Mouse (Mus musculus): ENCODE measurements around the gene Fbxo41. TPM values are rescaled to one million over a fixed set of nuclear protein-coding genes. Genes with fewer than 3 reads are reported as not detected.
"Not testable (repeated sequence)": the region's sequence is repeated elsewhere in the genome, so short reads cannot be mapped to it uniquely, and the experiment has no call there.

Fbxo41 gene
- polyA plus RNA-seq, 1 experiment from 2014 or later: 0.29 TPM

DNA sequence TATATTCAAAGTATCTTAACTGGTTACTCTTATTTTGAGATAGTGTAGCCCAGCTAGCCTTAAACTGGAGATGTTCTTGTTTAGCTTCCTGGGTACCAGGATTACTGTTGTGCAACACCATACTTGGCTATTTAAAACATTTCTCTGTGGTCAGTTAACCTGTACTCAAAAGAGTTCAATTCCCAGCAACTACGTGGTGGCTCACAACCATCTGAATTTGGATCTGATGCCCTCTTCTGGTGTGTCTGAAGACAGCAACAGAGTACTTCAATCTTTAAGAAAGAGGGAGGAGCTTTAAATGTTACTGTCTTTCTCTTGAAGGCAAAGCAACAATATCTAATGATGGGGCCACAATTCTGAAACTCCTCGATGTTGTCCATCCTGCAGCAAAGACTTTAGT, 43.2 kb downstream of the Fbxo41 start:
- Histone ChIP-seq H3K9ac (no peak overlapping the region), H3K4me2 (no peak overlapping the region), H3K36me3 (peaks cover 59% of the 10 kb centered on the region), H3K4me1 (peaks cover 14% of the 10 kb centered on the region; the same call in 1 of the 2 replicates), H3K4me3 (no peak overlapping the region), H3K27ac (no peak overlapping the region), H3K27me3 (no peaks in the 10 kb centered on the region), H3K9me3 (no peaks in the 10 kb centered on the region)
- no peak for ATAC-seq (ENCODE audit: insufficient number of reproducible peaks, low FRiP score, low TSS enrichment, low read depth)
- 84% methylated on average over 2 of the region's 2 CpGs for WGBS

- peak overlapping the region; percentile 78 for H3K9ac ChIP-seq
- H3K27ac ChIP-seq: no peak overlapping the region
- WGBS: 10% methylated on average over 7 of the region's 7 CpGs
- H3K4me1 ChIP-seq: peaks cover 39% of the 10 kb centered on the region
- no peaks in the 10 kb centered on the region for H3K9me3 ChIP-seq
- peak overlapping the region; percentile 96 for H3K4me2 ChIP-seq
- no peaks in the 10 kb centered on the region for H3K27me3 ChIP-seq
- no peak for ATAC-seq (ENCODE audit: insufficient number of reproducible peaks, low FRiP score, low TSS enrichment, low read depth)
- peak overlapping the region; percentile 81 for H3K4me3 ChIP-seq
- no peaks in the 10 kb centered on the region for H3K36me3 ChIP-seq
Observed at GRCm38 (mm10) chr6:85452816-85453215, 50.0 kb downstream of the Fbxo41 start.

GRCm38 (mm10) chr6:85452411-85452665, 50.5 kb downstream of the Fbxo41 start:
- Histone ChIP-seq H3K9ac (peak overlapping the region; percentile 78), H3K27ac (peak overlapping the region; percentile 93), H3K36me3 (peaks cover 3% of the 10 kb centered on the region), H3K27me3 (no peaks in the 10 kb centered on the region), H3K4me2 (peak overlapping the region; percentile 96), H3K4me1 (peaks cover 39% of the 10 kb centered on the region), H3K9me3 (no peaks in the 10 kb centered on the region), H3K4me3 (peak overlapping the region; percentile 81)
- WGBS: 0% methylated on average over 15 of the region's 15 CpGs
- no peak for ATAC-seq (ENCODE audit: insufficient number of reproducible peaks, low FRiP score, low TSS enrichment, low read depth)

- Histone ChIP-seq H3K27ac (peak within 1 kb of the TSS; percentile 93), H3K4me1 (peaks cover 39% of the 10 kb centered on the region), H3K36me3 (peaks cover 8% of the 10 kb centered on the region), H3K27me3 (no peaks in the 10 kb centered on the region), H3K9me3 (no peaks in the 10 kb centered on the region), H3K4me2 (peak within 1 kb of the TSS; percentile 96), H3K9ac (peak within 1 kb of the TSS; percentile 78), H3K4me3 (peak within 1 kb of the TSS; percentile 81)
- peak; percentile 89 for ATAC-seq (ENCODE audit: insufficient number of reproducible peaks, low FRiP score, low TSS enrichment, low read depth)
- under 1% methylated on average over 54 of the region's 54 CpGs for WGBS
Observed at GRCm38 (mm10) chr6:85451664-85452410, 51.0 kb downstream of the Fbxo41 start, which contains the start of gene Pradc1. TSS of gene Pradc1 (minus strand) at chr6:85451970.

DNA sequence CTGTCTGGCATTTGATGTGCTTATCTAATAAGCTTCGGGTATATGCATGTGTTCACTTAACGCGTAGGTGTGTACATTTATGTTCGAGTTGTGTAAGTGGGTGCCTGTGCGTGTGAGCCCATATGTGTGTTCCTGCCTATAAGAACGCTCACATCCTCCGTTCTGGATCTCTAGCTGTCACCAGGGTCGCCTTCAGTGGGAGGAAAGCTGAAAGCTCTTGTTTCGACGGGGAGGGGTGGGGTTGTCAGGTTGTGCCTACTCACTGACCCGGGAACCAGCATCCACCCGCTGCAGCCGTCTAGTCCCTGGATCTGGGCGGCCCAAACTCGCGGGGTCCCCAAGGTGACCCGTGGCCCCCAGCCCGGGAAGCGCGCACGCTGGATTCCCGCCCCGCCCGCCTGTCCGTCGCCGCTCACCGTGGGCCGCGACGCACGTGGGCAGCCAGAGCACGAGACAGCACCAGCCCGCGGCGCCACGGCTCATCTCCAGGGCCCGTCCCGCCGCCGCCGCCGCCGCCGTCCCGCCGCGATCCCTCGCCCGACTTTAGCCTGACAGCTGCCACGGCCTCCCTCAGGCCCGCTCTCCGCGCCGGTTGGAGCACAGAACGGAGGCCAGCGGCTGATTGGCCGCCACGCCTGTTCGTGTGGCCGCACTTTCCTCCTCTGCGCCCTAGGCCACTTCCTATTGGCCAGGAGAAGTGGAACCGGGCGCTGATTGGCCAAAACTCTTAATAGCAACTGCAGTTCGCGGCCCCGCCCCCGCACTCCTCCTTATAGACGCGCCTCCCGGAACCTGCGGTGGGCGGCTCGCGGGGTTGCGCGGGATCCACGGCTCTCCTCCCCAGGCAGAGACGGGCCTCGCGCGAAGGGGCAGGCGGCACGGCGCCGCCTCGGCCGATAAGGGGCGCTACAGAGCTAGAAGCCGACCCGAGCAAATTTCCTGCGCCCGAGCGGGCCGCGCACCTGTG, 51.8 kb downstream of the Fbxo41 start, which contains the start of gene Cct7:
Gene Cct7, plus strand, starts transcription at position 818 of the 967 bp plus-strand sequence.
- Histone ChIP-seq H3K9ac (peak within 1 kb of the TSS; percentile 78), H3K27ac (peak within 1 kb of the TSS; percentile 93), H3K36me3 (peaks cover 16% of the 10 kb centered on the region), H3K27me3 (no peaks in the 10 kb centered on the region), H3K4me3 (peak within 1 kb of the TSS; percentile 81), H3K4me1 (peaks cover 32% of the 10 kb centered on the region), H3K4me2 (peak within 1 kb of the TSS; percentile 96), H3K9me3 (no peaks in the 10 kb centered on the region)
- peak; percentile 94 for ATAC-seq (ENCODE audit: insufficient number of reproducible peaks, low FRiP score, low TSS enrichment, low read depth)
- 2% methylated on average over 77 of the region's 96 CpGs for WGBS

DNA sequence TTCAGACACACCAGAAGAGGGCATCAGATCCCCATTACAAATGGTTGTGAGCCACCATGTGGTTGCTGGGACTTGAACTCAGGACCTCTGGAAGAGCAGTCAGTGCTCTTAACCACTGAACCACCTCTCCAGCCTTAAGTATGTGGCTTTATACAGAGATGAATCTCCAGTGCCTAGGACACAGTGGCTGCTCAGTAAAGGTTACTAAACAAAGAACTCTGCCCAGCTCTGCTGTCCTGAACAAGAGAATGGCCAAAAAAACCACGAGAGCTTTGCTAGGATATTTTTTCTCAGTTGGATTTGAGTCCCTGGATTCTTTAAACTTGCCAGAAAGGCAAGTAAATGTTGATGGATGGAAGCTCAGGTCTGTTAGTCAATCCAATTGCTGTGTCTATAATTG, 52.7 kb downstream of the Fbxo41 start:
- not testable (repeated sequence) for H3K9ac ChIP-seq; H3K27ac ChIP-seq; H3K9me3 ChIP-seq; ATAC-seq (ENCODE audit: insufficient number of reproducible peaks, low FRiP score, low TSS enrichment, low read depth); H3K27me3 ChIP-seq
- Histone ChIP-seq H3K4me2 (peak overlapping the region; percentile 96; the same call in 1 of the 2 replicates), H3K4me1 (peaks cover 29% of the 10 kb centered on the region), H3K36me3 (peaks cover 25% of the 10 kb centered on the region), H3K4me3 (peak overlapping the region; percentile 81; the same call in 1 of the 2 replicates)
- 71% methylated on average over 1 of the region's 1 CpGs for WGBS

GRCm38 (mm10) chr6:85447351-85447750, 55.4 kb downstream of the Fbxo41 start:
- H3K27ac ChIP-seq: no peak overlapping the region
- peaks cover 8% of the 10 kb centered on the region; the same call in 1 of the 2 replicates for H3K4me1 ChIP-seq
- no peaks in the 10 kb centered on the region for H3K27me3 ChIP-seq
- 77% methylated on average over 6 of the region's 6 CpGs for WGBS
- H3K9me3 ChIP-seq: no peaks in the 10 kb centered on the region
- H3K4me2 ChIP-seq: no peak overlapping the region
- no peak overlapping the region for H3K4me3 ChIP-seq
- no peak for ATAC-seq (ENCODE audit: insufficient number of reproducible peaks, low FRiP score, low TSS enrichment, low read depth)
- H3K36me3 ChIP-seq: peaks cover 48% of the 10 kb centered on the region
- no peak overlapping the region for H3K9ac ChIP-seq

- peaks cover 67% of the 10 kb centered on the region for H3K36me3 ChIP-seq
- H3K4me1 ChIP-seq: 0 out of 2 replicates have a peak, but pooled peaks cover 1% of the 10 kb centered on the region
- no peak overlapping the region for H3K4me3 ChIP-seq
- 78% methylated on average over 5 of the region's 5 CpGs for WGBS
- no peak overlapping the region for H3K4me2 ChIP-seq
- no peak overlapping the region for H3K9ac ChIP-seq
- no peaks in the 10 kb centered on the region for H3K27me3 ChIP-seq
- H3K9me3 ChIP-seq: no peaks in the 10 kb centered on the region
- H3K27ac ChIP-seq: no peak overlapping the region
- no peak for ATAC-seq (ENCODE audit: insufficient number of reproducible peaks, low FRiP score, low TSS enrichment, low read depth)
Observed at GRCm38 (mm10) chr6:85445286-85445685, 57.5 kb downstream of the Fbxo41 start.

- H3K9me3 ChIP-seq: no peaks in the 10 kb centered on the region
- no peak for ATAC-seq (ENCODE audit: insufficient number of reproducible peaks, low FRiP score, low TSS enrichment, low read depth)
- H3K4me2 ChIP-seq: no peak overlapping the region
- H3K4me1 ChIP-seq: no peaks in the 10 kb centered on the region
- H3K36me3 ChIP-seq: peaks cover 75% of the 10 kb centered on the region
- H3K27me3 ChIP-seq: no peaks in the 10 kb centered on the region
- H3K9ac ChIP-seq: no peak overlapping the region
- 85% methylated on average over 8 of the region's 8 CpGs for WGBS
- H3K27ac ChIP-seq: no peak overlapping the region
- no peak overlapping the region for H3K4me3 ChIP-seq
Observed at GRCm38 (mm10) chr6:85444266-85444965, 58.4 kb downstream of the Fbxo41 start.

- Histone ChIP-seq H3K4me1 (no peaks in the 10 kb centered on the region), H3K36me3 (peaks cover 82% of the 10 kb centered on the region), H3K27ac (no peak overlapping the region), H3K9ac (no peak overlapping the region), H3K4me2 (no peak overlapping the region), H3K27me3 (no peaks in the 10 kb centered on the region), H3K4me3 (no peak overlapping the region), H3K9me3 (no peaks in the 10 kb centered on the region)
- WGBS: 85% methylated on average over 3 of the region's 3 CpGs
- no peak for ATAC-seq (ENCODE audit: insufficient number of reproducible peaks, low FRiP score, low TSS enrichment, low read depth)
Observed at GRCm38 (mm10) chr6:85443488-85444233, 59.1 kb downstream of the Fbxo41 start.

DNA sequence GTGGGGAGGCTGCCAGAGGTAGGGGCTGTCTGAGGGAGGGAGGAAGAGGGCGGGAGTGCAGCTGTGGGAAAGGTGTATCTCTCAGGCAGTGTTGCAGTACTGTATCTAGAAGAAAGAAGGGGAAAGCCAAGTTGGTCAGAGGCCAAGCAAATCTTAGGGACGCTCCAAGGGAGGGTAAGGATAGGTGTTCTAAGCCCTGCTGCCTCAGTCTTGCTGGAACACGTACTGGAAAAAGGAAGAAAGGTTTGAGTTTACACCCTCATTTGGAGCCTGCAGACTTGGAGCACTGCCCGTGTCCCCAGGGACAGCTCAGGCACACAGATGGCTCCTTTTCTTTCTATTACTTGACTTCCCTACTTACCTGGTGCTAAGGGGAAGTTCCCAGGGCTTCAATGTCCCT, 61.7 kb downstream of the Fbxo41 start:
- Histone ChIP-seq H3K4me3 (no peak overlapping the region), H3K27ac (no peak overlapping the region), H3K4me2 (no peak overlapping the region), H3K4me1 (no peaks in the 10 kb centered on the region), H3K9ac (no peak overlapping the region), H3K27me3 (no peaks in the 10 kb centered on the region), H3K36me3 (peaks cover 75% of the 10 kb centered on the region), H3K9me3 (no peaks in the 10 kb centered on the region)
- ATAC-seq (ENCODE audit: insufficient number of reproducible peaks, low FRiP score, low TSS enrichment, low read depth): no peak
- 72% methylated on average over 4 of the region's 4 CpGs for WGBS

Measured in limb, embryonic 15.5 days (tissue).